Mouse (Mus musculus) liver, embryonic 14.5 days (tissue): ENCODE results near the gene Rpl13. TPM values are rescaled to one million over a fixed set of nuclear protein-coding genes. Genes with fewer than 3 reads are reported as not detected.
A peak's percentile ranks its signal among the peaks of the same experiment; 100 is the strongest.

ENCODE experiments used
- ATAC-seq: fragments of 200-750 bp; cut with Nextera tagmentation; 2 replicates; pipeline ENCODE4 v1.8.0; 2017; ENCODE audit warnings: moderate number of reproducible peaks, mild to moderate bottlenecking, moderate library complexity; ENCODE audit not compliant: insufficient read depth
- DNase-seq, 3 experiments: peaks; one replicate each; pipeline ENCODE4 v3.0.0-alpha.2; 2012 to 2013; ENCODE audit warnings: low read depth in 3 of 3, low spot score in 3 of 3
- H3K27ac ChIP-seq: fragments of 300-500 bp; sonication (generic); 2 replicates; pipeline ENCODE4 v1.5.1; 2014; ENCODE audit warnings: moderate library complexity, mild to moderate bottlenecking, control low read depth, inconsistent platforms
- H3K27me3 ChIP-seq: fragments of 300-500 bp; sonication (generic); 2 replicates; pipeline ENCODE4 v1.6.1; 2014; ENCODE audit warnings: mild to moderate bottlenecking, low read length, moderate library complexity; ENCODE audit not compliant: control insufficient read depth, insufficient read depth
- H3K36me3 ChIP-seq: fragments of 300-500 bp; sonication (generic); replicated peaks from 2 replicates; pipeline ENCODE4 v1.6.1; 2014; ENCODE audit warnings: low read depth; ENCODE audit not compliant: control insufficient read depth, insufficient read depth
- H3K4me1 ChIP-seq, 2 experiments: fragments of 200-500 bp in 1 of 2; fragments of 300-500 bp in 1 of 2; sonication (generic) in 1 of 2; replicated peaks; 2 replicates each; pipeline ENCODE4 v1.6.1; 2012 to 2014; ENCODE audit warnings: antibody characterized with exemption in 1 of 2, inconsistent platforms in 1 of 2, low read length in 1 of 2; ENCODE audit not compliant: control insufficient read depth in 2 of 2, insufficient read depth in 2 of 2
- H3K4me2 ChIP-seq: fragments of 300-500 bp; sonication (generic); 2 replicates; pipeline ENCODE4 v1.6.1; 2014; ENCODE audit warnings: low read depth, mild to moderate bottlenecking, control low read depth, moderate library complexity
- H3K4me3 ChIP-seq, 2 experiments: fragments of 200-500 bp in 1 of 2; fragments of 300-500 bp in 1 of 2; sonication (generic) in 1 of 2; 2 replicates each; pipeline ENCODE4 v1.5.1; 2012 to 2014; ENCODE audit warnings: low read depth in 2 of 2, low read length in 2 of 2, mild to moderate bottlenecking in 2 of 2, control low read depth in 1 of 2, inconsistent platforms in 1 of 2, moderate library complexity in 1 of 2; ENCODE audit not compliant: insufficient read depth in 1 of 2
- H3K9ac ChIP-seq: fragments of 300-500 bp; sonication (generic); replicated peaks from 2 replicates; pipeline ENCODE4 v1.6.1; 2014; ENCODE audit warnings: mild to moderate bottlenecking, control low read depth, moderate library complexity
- H3K9me3 ChIP-seq: fragments of 300-500 bp; sonication (generic); 2 replicates; pipeline ENCODE4 v1.6.1; 2016; ENCODE audit warnings: low read length, mixed read lengths; ENCODE audit not compliant: control insufficient read depth
- CTCF ChIP-seq: IDR thresholded peaks from 2 replicates; pipeline ENCODE4 v1.5.1; 2016; ENCODE audit warnings: antibody characterized with exemption, low read depth, control low read depth
- EP300 ChIP-seq: IDR thresholded peaks from 2 replicates; pipeline ENCODE4 v1.6.1; 2016; ENCODE audit warnings: antibody characterized with exemption, low read depth
- WGBS: fragments of 180-500 bp; shearing (Covaris S2); extraction: QIAGEN DNeasy Blood & Tissue Kit; methylation state at CpG from one replicate; pipeline ENCODE4 v1.1.7; 2014; ENCODE audit not compliant: insufficient replicate concordance; 5-methylcytosine and 5-hydroxymethylcytosine counted together
- polyA plus RNA-seq, 2 experiments: library from polyadenylated mRNA; depleted of rRNA in 1 of 2; stranded (reverse) in 1 of 2; unstranded in 1 of 2; fragments of >200 nt; fragmentation: Nextera tagmentation in 1 of 2; extraction: Ambion mirVana in 1 of 2; gene quantifications; 2 replicates each; pipeline versions ENCODE4 v1.2.1 to v1.2.3; 2012 to 2014

Rpl13 gene
- polyA plus RNA-seq, 2 experiments, result 1,179 to 1,385 TPM

DNA sequence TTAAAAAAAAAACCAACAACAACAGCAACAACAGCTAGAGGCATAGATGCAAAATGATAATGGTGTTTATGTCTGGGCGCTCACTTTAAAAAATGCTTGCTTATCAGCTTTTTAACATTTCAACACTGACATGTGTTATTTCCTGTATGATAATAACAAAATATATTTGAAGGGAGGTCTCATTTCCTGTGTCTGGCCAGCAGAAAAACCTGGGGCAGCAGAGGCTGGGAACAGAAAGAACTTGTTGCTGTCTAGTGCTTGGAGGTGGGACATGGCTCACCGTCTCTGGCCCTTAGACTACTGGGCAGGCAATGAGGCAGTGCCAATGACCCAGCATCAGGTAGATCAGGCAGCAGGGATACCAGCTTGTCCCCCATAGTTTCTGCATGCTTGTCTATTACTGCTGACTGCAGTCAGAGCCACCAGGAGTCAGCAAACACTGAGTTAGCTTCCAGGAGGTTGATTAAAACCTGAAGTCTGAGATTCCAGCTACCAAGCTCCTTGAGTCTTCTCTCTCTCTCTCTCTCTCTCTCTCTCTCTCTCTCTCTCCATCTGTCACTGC lies 11.8 kb downstream of the Rpl13 start:
- TF ChIP-seq EP300 (no peak), CTCF (no peak)
- DNase-seq (no peak), ATAC-seq (no peak)
- Histone ChIP-seq H3K36me3 (no peaks in the 10 kb centered on the region), H3K27me3 (peaks cover 26% of the 10 kb centered on the region), H3K9ac (no peak overlapping the region), H3K4me1 (peaks cover 7 to 41% of the 10 kb centered on the region in 2 experiments; a peak in 3 of 4 replicates), H3K4me2 (no peak overlapping the region), H3K27ac (no peak overlapping the region), H3K4me3 (no peak overlapping the region), H3K9me3 (no peaks in the 10 kb centered on the region)
- WGBS, result 9% methylated on average over 2 of the region's 2 CpGs

DNA sequence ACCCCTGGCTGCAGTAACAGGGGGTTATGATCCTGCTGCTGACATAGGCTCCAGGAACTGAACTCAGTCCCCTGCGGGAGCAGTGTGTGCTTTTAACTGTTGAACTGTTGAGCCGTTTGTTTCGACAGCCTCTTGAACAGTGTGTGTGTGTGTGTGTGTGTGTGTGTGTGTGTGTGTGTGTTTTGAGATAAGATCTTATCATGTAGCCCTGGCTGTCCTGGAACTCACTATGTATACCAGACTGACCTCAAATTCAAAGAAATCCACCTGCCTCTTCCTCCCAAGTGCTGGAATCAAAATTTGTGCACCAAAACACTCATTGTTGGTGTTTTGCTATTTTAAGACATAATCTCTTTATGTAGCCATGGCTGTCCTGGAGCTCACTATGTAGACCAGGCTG lies 12.5 kb downstream of the Rpl13 start:
- no peak overlapping the region for H3K27ac ChIP-seq
- DNase-seq (no peak), ATAC-seq (peak; percentile 27; the same call in 1 of the 2 replicates)
- H3K4me2 ChIP-seq, result no peak overlapping the region
- H3K4me1 ChIP-seq, result peaks cover 7 to 41% of the 10 kb centered on the region in 2 experiments; a peak in 3 of 4 replicates
- WGBS, result 8% methylated on average over 3 of the region's 3 CpGs
- peaks cover 30% of the 10 kb centered on the region for H3K27me3 ChIP-seq
- no peak overlapping the region for H3K4me3 ChIP-seq
- H3K36me3 ChIP-seq, result no peaks in the 10 kb centered on the region
- no peak overlapping the region for H3K9ac ChIP-seq
- TF ChIP-seq EP300 (no peak), CTCF (no peak)
- H3K9me3 ChIP-seq, result no peaks in the 10 kb centered on the region

DNA sequence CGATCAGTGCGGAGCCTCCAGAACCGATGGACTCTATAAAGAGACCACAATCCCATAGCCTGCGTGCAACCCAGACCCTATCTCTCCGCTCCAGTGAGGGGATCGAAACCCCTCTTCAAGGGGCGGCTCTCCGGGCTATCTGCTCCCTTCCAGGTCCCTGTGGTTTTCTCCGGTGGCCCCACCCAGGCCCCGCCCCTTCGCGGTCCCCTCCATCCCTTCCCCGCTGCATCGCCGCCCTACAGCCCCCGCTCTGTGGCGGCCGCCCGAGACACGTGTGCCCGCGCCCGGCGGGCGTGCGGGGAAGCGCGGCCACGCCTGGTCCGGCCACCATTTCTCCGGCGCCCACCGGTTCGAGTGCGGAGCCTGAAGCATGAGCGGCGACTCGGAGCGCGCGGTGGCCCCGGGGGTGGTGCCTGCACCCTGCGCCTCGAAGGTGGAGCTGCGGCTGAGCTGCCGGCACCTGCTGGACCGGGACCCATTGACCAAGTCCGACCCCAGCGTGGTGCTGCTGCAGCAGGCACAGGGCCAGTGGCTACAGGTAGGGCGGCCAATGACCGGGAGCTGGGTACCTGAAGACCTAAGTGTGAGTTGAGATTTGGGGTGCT lies 15.1 kb downstream of the Rpl13 start, which contains the start of gene Cpne7:
TSS of gene Cpne7 (plus strand) at position 248 of the 605 bp plus-strand sequence.
- peaks cover 7 to 38% of the 10 kb centered on the region in 2 experiments; a peak in 3 of 4 replicates for H3K4me1 ChIP-seq
- H3K4me3 ChIP-seq, result peak within 1 kb of the TSS; percentile 18 to 54; a peak in 3 of 4 replicates

DNA sequence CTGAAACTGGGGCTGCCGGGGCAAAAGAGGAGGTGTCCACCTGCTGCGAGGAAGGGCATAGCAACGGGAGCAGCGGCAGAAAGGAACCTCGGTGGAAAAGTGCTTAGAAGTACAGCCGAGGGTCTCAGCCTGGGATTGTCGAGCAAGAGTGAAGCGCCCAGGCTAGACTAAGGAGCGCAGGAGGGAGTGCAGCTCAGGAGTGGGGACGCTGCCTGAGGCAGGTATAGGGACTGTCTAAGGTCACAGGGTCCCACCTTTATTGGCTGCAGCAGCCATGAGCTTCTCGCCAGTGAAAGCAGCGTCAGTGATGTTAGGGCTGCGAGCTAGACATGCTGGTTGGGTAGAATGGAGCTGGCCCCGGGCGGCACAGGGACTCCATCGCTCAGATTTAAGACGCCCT lies 15.6 kb downstream of the Rpl13 start:
- Histone ChIP-seq H3K36me3 (no peaks in the 10 kb centered on the region), H3K4me3 (peak overlapping the region; percentile 18 to 54; a peak in 3 of 4 replicates), H3K9ac (no peak overlapping the region), H3K27ac (no peak overlapping the region), H3K27me3 (peaks cover 30% of the 10 kb centered on the region), H3K4me2 (peak overlapping the region; percentile 84), H3K9me3 (no peaks in the 10 kb centered on the region), H3K4me1 (peaks cover 7 to 38% of the 10 kb centered on the region in 2 experiments; a peak in 3 of 4 replicates)
- ATAC-seq (no peak), DNase-seq (no peak)
- WGBS, result 3% methylated on average over 17 of the region's 17 CpGs
- TF ChIP-seq CTCF (no peak), EP300 (no peak)

More for the DNA sequence above, 15.1 kb downstream of the Rpl13 start, which contains the start of gene Cpne7:
- no peak for TF ChIP-seq EP300
- no peak for TF ChIP-seq CTCF
- Histone ChIP-seq H3K27ac (no peak within 1 kb of the TSS), H3K27me3 (peaks cover 30% of the 10 kb centered on the region), H3K36me3 (no peaks in the 10 kb centered on the region), H3K9ac (no peak within 1 kb of the TSS), H3K9me3 (no peaks in the 10 kb centered on the region), H3K4me2 (peak within 1 kb of the TSS; percentile 84)
- WGBS, result under 1% methylated on average over 51 of the region's 51 CpGs
- DNase-seq (no peak), ATAC-seq (peak; percentile 66)

DNA sequence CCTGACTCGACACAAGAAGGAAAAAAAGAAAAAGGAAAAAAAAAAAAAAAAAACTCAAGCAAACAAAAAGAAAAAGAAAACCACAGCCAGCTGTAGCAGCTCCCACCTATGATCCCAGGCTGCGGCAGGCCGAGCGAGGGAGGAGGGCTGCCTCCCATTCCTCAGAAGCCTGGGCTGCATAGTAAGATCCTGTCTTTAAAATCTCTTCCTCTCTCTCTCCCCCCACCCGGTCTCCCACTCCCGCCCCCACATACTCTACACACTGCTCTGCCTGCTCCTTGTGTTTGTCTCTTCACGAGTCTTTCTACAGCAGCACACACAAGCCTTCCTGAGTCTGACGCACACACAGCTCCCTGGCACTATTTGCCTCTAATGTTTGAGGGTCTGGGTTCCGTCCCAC lies 19.9 kb downstream of the Rpl13 start:
- H3K4me2 ChIP-seq, result no peak overlapping the region
- DNase-seq (no peak), ATAC-seq (no peak)
- peaks cover 18% of the 10 kb centered on the region for H3K27me3 ChIP-seq
- peaks cover 1 to 19% of the 10 kb centered on the region in 2 experiments; a peak in 3 of 4 replicates for H3K4me1 ChIP-seq
- no peak overlapping the region for H3K9ac ChIP-seq
- H3K9me3 ChIP-seq, result no peaks in the 10 kb centered on the region
- no peak for TF ChIP-seq CTCF
- TF ChIP-seq EP300, result no peak
- no peak overlapping the region for H3K27ac ChIP-seq
- H3K36me3 ChIP-seq, result no peaks in the 10 kb centered on the region
- no peak overlapping the region for H3K4me3 ChIP-seq
- WGBS, result 62% methylated on average over 9 of the region's 9 CpGs
